Mouse (Mus musculus): ENCODE results near the gene Ube3a. TPM values are rescaled to one million over a fixed set of nuclear protein-coding genes. Genes with fewer than 3 reads are reported as not detected.

Gene Ube3a
- polyA plus RNA-seq, 1 experiment from 2014 or later: 111 TPM

DNA sequence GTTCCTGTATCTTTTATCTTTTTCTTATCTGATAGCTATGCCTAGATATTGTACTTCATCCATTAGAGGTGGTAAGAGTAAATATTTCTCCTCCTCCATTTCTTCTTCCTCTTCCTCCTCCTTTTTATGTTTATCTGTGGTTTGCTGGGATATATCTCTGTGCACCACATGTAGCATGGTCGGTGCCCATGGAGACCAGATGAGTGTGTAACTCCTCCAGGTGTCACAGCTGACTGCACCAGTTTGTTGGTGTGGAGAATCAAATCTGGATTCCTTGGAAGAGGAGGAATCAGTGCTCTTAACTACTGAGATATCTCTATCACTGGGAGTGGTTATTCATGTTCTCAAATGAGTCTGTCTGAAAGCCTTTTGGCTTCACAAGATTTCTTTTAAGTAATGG, 37.0 kb downstream of the Ube3a start:
- Histone ChIP-seq H3K4me1 (no peaks in the 10 kb centered on the region), H3K9me3 (no peaks in the 10 kb centered on the region), H3K36me3 (0 out of 2 replicates have a peak, but pooled peaks cover 2% of the 10 kb centered on the region), H3K27me3 (ENCODE audit: insufficient read depth, poor library complexity, severe bottlenecking) (no peaks in the 10 kb centered on the region), H3K27ac (no peak overlapping the region), H3K4me3 (no peak overlapping the region)
- 87% methylated on average over 1 of the region's 1 CpGs for WGBS
- no peak for DNase-seq (ENCODE audit: low spot score)

DNA sequence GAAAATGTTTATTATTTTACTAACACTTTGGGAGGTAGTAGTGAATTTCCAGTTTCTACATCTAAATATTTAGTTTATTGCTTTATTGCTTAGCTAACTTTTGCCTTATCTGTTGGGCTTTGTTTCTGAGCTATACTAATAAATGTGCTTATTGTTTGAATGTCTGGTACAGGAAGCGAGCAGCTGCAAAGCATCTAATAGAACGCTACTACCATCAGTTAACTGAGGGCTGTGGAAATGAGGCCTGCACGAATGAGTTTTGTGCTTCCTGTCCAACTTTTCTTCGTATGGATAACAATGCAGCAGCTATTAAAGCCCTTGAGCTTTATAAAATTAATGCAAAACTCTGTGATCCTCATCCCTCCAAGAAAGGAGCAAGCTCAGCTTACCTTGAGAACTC, 43.2 kb downstream of the Ube3a start:
- H3K4me1 ChIP-seq: no peaks in the 10 kb centered on the region
- no peaks in the 10 kb centered on the region for H3K9me3 ChIP-seq
- no peak overlapping the region for H3K27ac ChIP-seq
- no peak for DNase-seq (ENCODE audit: low spot score)
- H3K4me3 ChIP-seq: no peak overlapping the region
- H3K27me3 ChIP-seq (ENCODE audit: insufficient read depth, poor library complexity, severe bottlenecking): no peaks in the 10 kb centered on the region
- peaks cover 15% of the 10 kb centered on the region for H3K36me3 ChIP-seq
- 80% methylated on average over 4 of the region's 4 CpGs for WGBS

DNA sequence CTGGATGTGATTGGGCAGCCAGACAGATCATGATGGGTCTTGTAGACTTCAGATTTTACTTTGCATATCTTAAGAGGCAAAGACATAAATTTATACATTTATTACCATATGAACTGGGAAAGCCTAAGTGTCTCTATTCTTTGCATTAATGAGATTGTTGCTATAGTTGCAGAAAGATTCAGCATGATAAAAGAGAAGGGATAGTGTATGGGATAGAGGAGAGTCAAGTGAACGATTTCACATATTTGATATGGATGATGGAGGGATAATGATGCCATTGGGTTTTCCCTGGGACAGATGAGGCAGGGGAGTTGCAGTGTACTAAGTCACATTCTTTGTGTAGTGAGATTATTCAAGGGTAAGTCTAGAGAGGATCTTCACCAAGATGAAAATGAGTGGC, 84.0 kb downstream of the Ube3a start:
- H3K27ac ChIP-seq: no peak overlapping the region
- no peak for DNase-seq (ENCODE audit: low spot score)
- peaks cover 14% of the 10 kb centered on the region; the same call in 1 of the 2 replicates for H3K36me3 ChIP-seq
- H3K27me3 ChIP-seq (ENCODE audit: insufficient read depth, poor library complexity, severe bottlenecking): no peaks in the 10 kb centered on the region
- WGBS: 90% methylated on average over 1 of the region's 1 CpGs
- H3K4me1 ChIP-seq: no peaks in the 10 kb centered on the region
- no peaks in the 10 kb centered on the region for H3K9me3 ChIP-seq
- no peak overlapping the region for H3K4me3 ChIP-seq

DNA sequence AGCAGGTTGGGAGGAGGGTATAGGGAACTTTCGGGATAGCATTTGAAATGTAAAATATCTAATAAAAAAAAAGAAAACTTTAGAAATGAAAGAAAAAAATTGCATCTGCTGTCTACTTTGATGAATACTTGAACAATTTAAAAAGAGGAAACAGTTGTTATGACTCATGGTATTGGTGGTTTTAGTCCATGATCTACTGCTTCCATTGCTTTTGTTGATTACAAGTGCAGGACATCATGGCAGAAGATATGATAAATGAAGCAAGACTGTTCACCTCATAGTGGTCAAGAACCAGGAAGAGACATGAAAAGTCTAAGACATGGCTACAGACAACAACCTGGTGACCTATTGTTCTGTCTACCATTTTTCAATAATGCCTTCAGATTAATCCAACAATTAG, 94.2 kb downstream of the Ube3a start:
- 80% methylated on average over 1 of the region's 1 CpGs for WGBS
- Histone ChIP-seq H3K36me3 (no peaks in the 10 kb centered on the region), H3K9me3 (no peaks in the 10 kb centered on the region), H3K27me3 (ENCODE audit: insufficient read depth, poor library complexity, severe bottlenecking) (no peaks in the 10 kb centered on the region), H3K27ac (no peak overlapping the region), H3K4me3 (no peak overlapping the region), H3K4me1 (no peaks in the 10 kb centered on the region)
- DNase-seq (ENCODE audit: low spot score): no peak
